ENCODE assay signal across 8 mouse cellular contexts in the genomic region with DNA sequence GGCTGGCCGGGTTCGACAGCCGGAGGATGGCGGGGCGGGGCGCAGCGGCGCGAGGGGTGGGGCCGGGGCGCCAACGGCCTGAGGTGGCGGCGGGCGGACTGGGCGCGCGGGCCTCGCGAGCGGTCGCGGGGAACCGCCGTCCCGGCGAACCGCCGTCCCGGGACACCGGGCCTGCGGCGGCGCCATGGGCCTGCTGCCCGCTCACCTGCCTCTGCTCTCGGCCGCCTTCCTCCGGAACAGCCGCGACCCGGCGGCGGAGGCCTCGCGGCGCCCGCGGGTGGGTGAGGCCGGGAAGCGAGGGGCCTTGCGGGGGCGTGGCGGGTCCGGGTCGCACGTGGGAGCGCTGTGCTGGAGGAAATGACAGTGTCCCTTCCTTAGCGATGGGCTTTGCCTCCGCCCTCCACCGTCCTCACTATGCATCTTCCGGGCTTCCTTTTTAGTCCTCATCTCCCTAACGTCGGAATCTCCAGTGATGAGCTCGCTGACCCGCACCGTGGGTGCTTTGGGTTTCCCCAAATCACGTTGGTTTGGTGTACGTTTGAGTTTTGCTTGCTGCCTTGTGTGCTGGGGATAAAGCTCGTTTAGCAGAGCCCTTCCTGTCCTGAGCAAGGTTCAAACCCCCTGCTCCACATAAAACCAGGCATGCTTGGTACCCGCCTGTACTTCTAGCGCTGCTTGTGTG. TPM values are rescaled to one million over a fixed set of nuclear protein-coding genes. Genes with fewer than 3 reads are reported as not detected.
DNase-seq lines count a peak whose midpoint lies in the region; ATAC-seq and TF ChIP-seq lines count a peak whose summit lies in the region.

No protein-coding gene starts in this region.

- under 1% methylated on average over 53 of the region's 71 CpGs for WGBS in kidney, embryonic 16.5 days
- WGBS in lung, embryonic 16.5 days: under 1% methylated on average over 53 of the region's 71 CpGs

- peak overlapping the region; percentile 92 for H3K9ac ChIP-seq in kidney, embryonic 16.5 days (replicated peaks; ENCODE audit: low read length)
- peak overlapping the region; percentile 89 for H3K9ac ChIP-seq in lung, embryonic 16.5 days (ENCODE audit: low read length)

- ATAC-seq in common myeloid progenitor, adult 5-6 weeks (replicated peaks; ENCODE audit: low read depth, poor library complexity, severe bottlenecking): peak; percentile 40
- ATAC-seq in granulocyte monocyte progenitor cell, adult 5-6 weeks (replicated peaks; ENCODE audit: poor library complexity, severe bottlenecking): peak; percentile 72
- ATAC-seq in kidney, embryonic 16.5 days (ENCODE audit: low FRiP score, low TSS enrichment): peak; percentile 80
- ATAC-seq in lung, embryonic 16.5 days (ENCODE audit: low read depth): peak; percentile 81

- peak; percentile 43 to 51 for DNase-seq in left cerebral cortex, adult 2 months (ENCODE audit: extremely low spot score in 1 of 2, low spot score in 2 of 2)
- no peak for DNase-seq in left cerebral cortex, adult 11 months (ENCODE audit: low spot score)
- peak; percentile 5 for DNase-seq in ovary, postnatal 14 days (ENCODE audit: low spot score)
- DNase-seq in layer of hippocampus, postnatal 36 days: no peak

- H3K4me2 ChIP-seq in kidney, embryonic 16.5 days (replicated peaks; ENCODE audit: low read depth, low read length): peak overlapping the region; percentile 92
- H3K4me2 ChIP-seq in lung, embryonic 16.5 days (ENCODE audit: low read depth, low read length): peak overlapping the region; percentile 93

- TF ChIP-seq CTCF in left cerebral cortex, adult 2 months (IDR thresholded peaks at IDR 0.05): no peak

- peak overlapping the region; percentile 66 for H3K4me3 ChIP-seq in left cerebral cortex, adult 2 months
- H3K4me3 ChIP-seq in kidney, embryonic 16.5 days (ENCODE audit: low read length): peak overlapping the region; percentile 88
- peak overlapping the region; percentile 97 for H3K4me3 ChIP-seq in lung, embryonic 16.5 days (ENCODE audit: low read length)

- no peaks in the 10 kb centered on the region for H3K27me3 ChIP-seq in kidney, embryonic 16.5 days (ENCODE audit: insufficient read depth, low read length)
- H3K27me3 ChIP-seq in lung, embryonic 16.5 days (ENCODE audit: control insufficient read depth, insufficient read depth, low read depth, low read length): no peaks in the 10 kb centered on the region

- intact Hi-C loops in left cerebral cortex, adult 2 months (cut with DNase I): loop anchor here (10.0 kb wide), 2 partner anchors 430 to 570 kb away; a partner anchor contains a TSS

- H3K36me3 ChIP-seq in kidney, embryonic 16.5 days (ENCODE audit: insufficient read depth, low read length): no peaks in the 10 kb centered on the region
- peaks cover 2% of the 10 kb centered on the region for H3K36me3 ChIP-seq in lung, embryonic 16.5 days (ENCODE audit: control insufficient read depth, insufficient read depth, low read length)

- H3K4me1 ChIP-seq in kidney, embryonic 16.5 days (ENCODE audit: insufficient read depth, low read length): peaks cover 16% of the 10 kb centered on the region
- H3K4me1 ChIP-seq in lung, embryonic 16.5 days (replicated peaks; ENCODE audit: control insufficient read depth, insufficient read depth, low read length): peaks cover 14% of the 10 kb centered on the region

- peak overlapping the region; percentile 92 for H3K27ac ChIP-seq in left cerebral cortex, adult 2 months
- peak overlapping the region; percentile 78 for H3K27ac ChIP-seq in kidney, embryonic 16.5 days (ENCODE audit: low read length)
- H3K27ac ChIP-seq in lung, embryonic 16.5 days (ENCODE audit: low read length): peak overlapping the region; percentile 80

- no peaks in the 10 kb centered on the region for H3K9me3 ChIP-seq in kidney, embryonic 16.5 days (ENCODE audit: low read length)
- H3K9me3 ChIP-seq in lung, embryonic 16.5 days (ENCODE audit: control insufficient read depth, low read length): no peaks in the 10 kb centered on the region

RNA-seq across cellular contexts. Expression of a gene that starts 0.5 kb away (rescaled TPM):
- total RNA-seq in left cerebral cortex, adult 2 months (2021): 10 to 100 TPM; 79.3 to 85.8 TPM
- 44.2 and 46.8 TPM in 2 replicates for total RNA-seq in common myeloid progenitor, adult 5-6 weeks (2017)
- total RNA-seq in granulocyte monocyte progenitor cell, adult 5-6 weeks (2014; fragmentation: Nextera tagmentation): 61.9 and 74.0 TPM in 2 replicates
- 60.7 and 73.0 TPM in 2 replicates for total RNA-seq in granulocyte monocyte progenitor cell, adult 5-6 weeks (2017)
- polyA plus RNA-seq in kidney, embryonic 16.5 days (2015; fragmentation: Nextera tagmentation; extraction: Ambion mirVana): 54.2 and 56.5 TPM in 2 replicates
- 50.9 and 53.4 TPM in 2 replicates for polyA plus RNA-seq in lung, embryonic 16.5 days (2015; fragmentation: Nextera tagmentation; extraction: Ambion mirVana)
- 10 to 100 TPM; 69.2 to 79.7 TPM for total RNA-seq in layer of hippocampus, postnatal 36 days (2021)

RNA-seq across cellular contexts. Expression of a gene that starts 42.2 kb away (rescaled TPM):
- total RNA-seq in left cerebral cortex, adult 2 months (2021): 10 to 100 TPM; 30.7 to 38.0 TPM
- 6.3 and 11.6 TPM in 2 replicates for total RNA-seq in common myeloid progenitor, adult 5-6 weeks (2017)
- total RNA-seq in granulocyte monocyte progenitor cell, adult 5-6 weeks (2014; fragmentation: Nextera tagmentation): 8.0 and 9.4 TPM in 2 replicates
- 4.8 and 9.5 TPM in 2 replicates for total RNA-seq in granulocyte monocyte progenitor cell, adult 5-6 weeks (2017)
- 28.0 and 29.5 TPM in 2 replicates for polyA plus RNA-seq in kidney, embryonic 16.5 days (2015; fragmentation: Nextera tagmentation; extraction: Ambion mirVana)
- 29.8 and 35.7 TPM in 2 replicates for polyA plus RNA-seq in lung, embryonic 16.5 days (2015; fragmentation: Nextera tagmentation; extraction: Ambion mirVana)
- 10 to 100 TPM; 33.4 to 35.2 TPM for total RNA-seq in layer of hippocampus, postnatal 36 days (2021)

RNA-seq across cellular contexts. Expression of a gene that starts 42.2 kb away (rescaled TPM):
- under 1 TPM; 0.45 to 0.77 TPM for total RNA-seq in left cerebral cortex, adult 2 months (2021)
- total RNA-seq in common myeloid progenitor, adult 5-6 weeks (2017): 0.15 and 0.46 TPM in 2 replicates
- 2.4 and 2.8 TPM in 2 replicates for total RNA-seq in granulocyte monocyte progenitor cell, adult 5-6 weeks (2014; fragmentation: Nextera tagmentation)
- total RNA-seq in granulocyte monocyte progenitor cell, adult 5-6 weeks (2017): 3.3 and 3.6 TPM in 2 replicates
- 0.20 and 0.35 TPM in 2 replicates for polyA plus RNA-seq in kidney, embryonic 16.5 days (2015; fragmentation: Nextera tagmentation; extraction: Ambion mirVana)
- polyA plus RNA-seq in lung, embryonic 16.5 days (2015; fragmentation: Nextera tagmentation; extraction: Ambion mirVana): 1.3 and 2.1 TPM in 2 replicates
- total RNA-seq in layer of hippocampus, postnatal 36 days (2021): under 1 TPM; 0.80 to 0.86 TPM

Comparison
In these comparisons a context has a peak if more than half of its experiments do, and no peak if none do; other contexts are left out.
1. DNase-seq: peak in left cerebral cortex, adult 2 months (2 of 2) and ovary, postnatal 14 days (single experiment); none in left cerebral cortex, adult 11 months (single experiment) and layer of hippocampus, postnatal 36 days (0 of 2).
2. Peak in every context shown above with its lines, with median percentiles within 50 percentile points of each other: H3K27ac ChIP-seq, H3K4me3 ChIP-seq and ATAC-seq.